Mouse (Mus musculus) forebrain, embryonic 11.5 days (tissue): ENCODE results near the gene Olfr266. TPM values are rescaled to one million over a fixed set of nuclear protein-coding genes. Genes with fewer than 3 reads are reported as not detected.

Experiments
- ATAC-seq: fragments of 200-750 bp; cut with Nextera tagmentation; replicated peaks from 2 replicates; pipeline ENCODE4 v1.8.0; 2017; ENCODE audit warnings: moderate TSS enrichment; ENCODE audit not compliant: low FRiP score
- DNase-seq: peaks from one replicate; pipeline ENCODE4 v3.0.0-alpha.2; 2017; ENCODE audit warnings: low spot score
- H3K27ac ChIP-seq: fragments of 300-500 bp; sonication (generic); 2 replicates; pipeline ENCODE4 v1.5.1; 2014; ENCODE audit warnings: low read depth, low read length
- H3K27me3 ChIP-seq: fragments of 300-500 bp; sonication (generic); 2 replicates; pipeline ENCODE4 v1.6.1; 2014; ENCODE audit warnings: mild to moderate bottlenecking, low read length, mixed read lengths; ENCODE audit not compliant: control insufficient read depth, insufficient read depth
- H3K36me3 ChIP-seq: fragments of 300-500 bp; sonication (generic); 2 replicates; pipeline ENCODE4 v1.6.1; 2014; ENCODE audit warnings: mild to moderate bottlenecking, low read length, moderate library complexity, mixed read lengths; ENCODE audit not compliant: control insufficient read depth, insufficient read depth
- H3K4me1 ChIP-seq: fragments of 300-500 bp; sonication (generic); replicated peaks from 2 replicates; pipeline ENCODE4 v1.6.1; 2014; ENCODE audit warnings: low read length, mixed read lengths; ENCODE audit not compliant: control insufficient read depth, insufficient read depth
- H3K4me2 ChIP-seq: fragments of 300-500 bp; sonication (generic); 2 replicates; pipeline ENCODE4 v1.6.1; 2014; ENCODE audit warnings: low read depth, mild to moderate bottlenecking, low read length, moderate library complexity, mixed read lengths; ENCODE audit not compliant: severe bottlenecking
- H3K4me3 ChIP-seq: fragments of 300-500 bp; sonication (generic); 2 replicates; pipeline ENCODE4 v1.5.1; 2014; ENCODE audit warnings: low read depth, low read length
- H3K9ac ChIP-seq: fragments of 300-500 bp; sonication (generic); 2 replicates; pipeline ENCODE4 v1.6.1; 2014; ENCODE audit warnings: low read length
- H3K9me3 ChIP-seq: fragments of 300-500 bp; sonication (generic); 2 replicates; pipeline ENCODE4 v1.6.1; 2016; ENCODE audit warnings: low read length, mixed read lengths; ENCODE audit not compliant: control insufficient read depth
- WGBS: fragments of 180-500 bp; shearing (Covaris S2); extraction: QIAGEN DNeasy Blood & Tissue Kit; methylation state at CpG from one replicate; pipeline ENCODE4 v1.1.7; 2014; 5-methylcytosine and 5-hydroxymethylcytosine counted together
- polyA plus RNA-seq: library from polyadenylated mRNA; unstranded; fragments of >200 nt; fragmentation: Nextera tagmentation; extraction: Ambion mirVana; gene quantifications from 2 replicates; pipeline ENCODE4 v1.2.1, GENCODE M21; 2014

Olfr266 gene
- polyA plus RNA-seq, result not detected in 2 replicates

GRCm38 (mm10) chr3:106826187-106826586, at the start of gene Olfr266:
Gene Olfr266 (minus strand): TSS chr3:106826287.
- H3K36me3 ChIP-seq, result no peaks in the 10 kb centered on the region
- ATAC-seq (no peak), DNase-seq (no peak)
- H3K9me3 ChIP-seq, result no peaks in the 10 kb centered on the region
- H3K4me3 ChIP-seq, result no peak within 1 kb of the TSS
- H3K4me1 ChIP-seq, result no peaks in the 10 kb centered on the region
- H3K9ac ChIP-seq, result no peak within 1 kb of the TSS
- WGBS, result 82% methylated on average over 1 of the region's 1 CpGs
- H3K4me2 ChIP-seq, result no peak within 1 kb of the TSS
- no peak within 1 kb of the TSS for H3K27ac ChIP-seq
- H3K27me3 ChIP-seq, result no peaks in the 10 kb centered on the region

DNA sequence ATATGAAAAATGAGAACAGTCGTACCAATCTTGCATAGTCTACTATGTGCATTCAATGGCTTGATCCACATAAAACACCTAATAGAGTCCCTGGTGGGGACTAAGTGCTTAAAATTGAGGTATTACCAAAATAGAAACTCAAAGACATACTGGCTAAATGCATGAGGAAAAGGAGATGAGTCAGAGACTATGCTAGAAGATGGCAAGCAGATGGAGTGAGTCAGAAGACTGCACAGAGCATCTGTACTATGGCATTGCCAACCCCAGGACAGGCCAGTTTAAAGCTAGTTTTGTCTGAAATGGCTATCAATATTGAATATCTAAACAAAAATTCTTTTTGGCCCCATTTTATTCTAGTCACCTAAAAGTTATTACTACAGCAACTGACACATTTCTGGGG, 49.5 kb upstream of the Olfr266 start:
- H3K4me3 ChIP-seq, result no peak overlapping the region
- H3K36me3 ChIP-seq, result no peaks in the 10 kb centered on the region
- ATAC-seq (no peak), DNase-seq (no peak)
- H3K4me2 ChIP-seq, result no peak overlapping the region
- no peaks in the 10 kb centered on the region for H3K27me3 ChIP-seq
- no peaks in the 10 kb centered on the region for H3K4me1 ChIP-seq
- H3K27ac ChIP-seq, result no peak overlapping the region
- WGBS, result 97% methylated on average over 1 of the region's 1 CpGs
- no peak overlapping the region for H3K9ac ChIP-seq
- H3K9me3 ChIP-seq, result no peaks in the 10 kb centered on the region

DNA sequence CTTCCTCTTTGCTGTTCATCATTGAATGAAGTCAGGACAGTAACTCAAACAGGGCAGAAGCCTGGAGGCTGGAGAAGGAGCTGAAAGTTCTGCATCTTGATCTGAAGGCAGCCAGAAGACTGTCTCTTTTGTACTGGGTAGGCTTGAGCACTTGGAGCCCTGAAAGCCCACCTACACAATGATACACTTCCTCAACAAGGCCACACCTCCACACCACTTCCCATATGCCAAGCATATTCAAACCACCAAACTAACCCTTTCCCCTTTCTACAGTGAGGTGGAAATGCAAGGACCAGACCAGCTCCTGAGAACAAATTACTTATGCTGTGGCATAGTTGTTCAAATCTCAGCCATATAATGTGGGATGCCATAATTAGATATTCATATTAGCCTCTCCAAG, 46.8 kb upstream of the Olfr266 start:
- H3K4me3 ChIP-seq, result no peak overlapping the region
- H3K27ac ChIP-seq, result no peak overlapping the region
- ATAC-seq (no peak), DNase-seq (no peak)
- H3K9ac ChIP-seq, result no peak overlapping the region
- H3K27me3 ChIP-seq, result no peaks in the 10 kb centered on the region
- H3K4me2 ChIP-seq, result no peak overlapping the region
- no peaks in the 10 kb centered on the region for H3K36me3 ChIP-seq
- no peaks in the 10 kb centered on the region for H3K9me3 ChIP-seq
- H3K4me1 ChIP-seq, result no peaks in the 10 kb centered on the region

DNA sequence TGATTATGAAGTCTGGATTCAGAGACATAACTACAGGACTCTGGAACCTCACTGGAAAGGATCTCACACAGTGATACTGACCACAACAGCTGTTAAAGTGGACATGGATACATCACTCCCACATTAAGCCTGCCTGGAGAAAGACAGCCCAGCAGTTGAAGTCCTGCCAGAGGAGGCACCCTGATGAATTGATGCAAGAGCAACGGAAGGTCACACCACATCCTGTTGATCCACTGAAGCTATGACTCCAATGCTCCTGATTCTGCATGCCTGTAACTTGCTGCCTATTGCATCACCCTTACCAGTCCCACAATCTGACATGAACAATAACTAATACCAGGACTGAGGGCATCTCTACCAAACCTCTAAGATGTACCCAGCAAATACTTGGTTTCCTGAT, 6.0 kb upstream of the Olfr266 start:
- Histone ChIP-seq H3K4me1 (no peaks in the 10 kb centered on the region), H3K9me3 (peaks cover 3% of the 10 kb centered on the region; the same call in 1 of the 2 replicates), H3K4me3 (no peak overlapping the region), H3K36me3 (no peaks in the 10 kb centered on the region), H3K4me2 (no peak overlapping the region), H3K27me3 (no peaks in the 10 kb centered on the region), H3K27ac (no peak overlapping the region), H3K9ac (no peak overlapping the region)
- 61% methylated on average over 1 of the region's 1 CpGs for WGBS
- ATAC-seq (no peak), DNase-seq (no peak)

DNA sequence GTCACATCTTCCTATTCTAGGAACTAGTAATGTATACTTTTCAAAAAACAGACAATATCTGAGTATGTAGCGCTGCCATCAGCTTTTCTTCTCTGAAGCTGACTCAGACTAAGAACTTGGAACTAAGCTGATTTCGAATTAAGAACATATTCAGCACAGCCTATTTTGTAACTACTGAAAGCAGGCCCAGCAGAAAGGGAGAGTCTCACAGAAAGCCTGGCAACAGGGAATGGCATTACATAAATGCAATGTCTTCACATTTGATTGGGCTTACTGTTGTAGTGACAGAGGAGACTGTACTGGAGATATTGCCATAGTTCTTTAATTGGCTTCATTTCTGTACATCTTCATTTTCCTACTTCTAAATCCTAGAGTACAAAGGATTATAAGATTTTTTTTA, 8.4 kb downstream of the Olfr266 start:
- WGBS, result 72% methylated on average over 2 of the region's 2 CpGs

DNA sequence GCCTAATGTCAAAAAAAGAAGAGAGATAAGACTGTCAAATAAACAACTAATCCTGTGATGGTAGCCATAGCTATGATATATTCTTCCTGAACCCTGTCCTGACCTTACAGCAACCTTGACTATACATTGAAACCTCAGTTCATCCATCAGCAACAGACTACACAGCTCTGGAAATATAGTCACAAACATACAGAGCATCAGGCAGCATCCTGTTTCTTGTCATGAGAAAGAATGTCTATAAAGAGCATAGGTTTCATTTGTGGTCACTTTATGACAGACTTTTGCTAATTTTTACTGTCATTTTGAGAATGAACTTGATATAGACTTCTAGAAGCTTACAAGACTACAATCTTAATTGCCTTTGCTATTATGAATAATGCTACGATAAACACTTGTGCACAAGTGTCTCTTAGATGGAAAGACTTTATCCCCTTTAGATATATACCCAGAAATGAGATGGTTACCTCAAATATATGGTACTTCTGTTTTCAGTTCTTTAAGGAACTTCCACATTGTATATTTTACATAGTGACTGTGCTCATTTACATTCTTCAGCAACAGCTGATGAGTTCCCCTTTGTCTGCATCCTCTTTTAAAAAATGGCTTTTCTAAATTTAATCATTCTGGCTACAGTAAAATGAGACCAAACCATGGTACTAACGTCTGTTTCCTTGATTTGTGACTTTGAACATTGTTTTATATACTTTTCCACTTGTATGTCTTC, 17.0 kb downstream of the Olfr266 start:
- Histone ChIP-seq H3K4me2 (no peak overlapping the region), H3K9me3 (no peaks in the 10 kb centered on the region), H3K4me3 (no peak overlapping the region), H3K36me3 (no peaks in the 10 kb centered on the region), H3K27ac (no peak overlapping the region), H3K4me1 (no peaks in the 10 kb centered on the region), H3K27me3 (no peaks in the 10 kb centered on the region), H3K9ac (no peak overlapping the region)
- ATAC-seq, result no peak
- DNase-seq, result no peak
- 72% methylated on average over 2 of the region's 2 CpGs for WGBS

More for the DNA sequence above, 8.4 kb downstream of the Olfr266 start:
- Histone ChIP-seq H3K4me3 (no peak overlapping the region), H3K27ac (no peak overlapping the region), H3K4me1 (no peaks in the 10 kb centered on the region), H3K9ac (no peak overlapping the region), H3K4me2 (no peak overlapping the region), H3K27me3 (no peaks in the 10 kb centered on the region), H3K36me3 (no peaks in the 10 kb centered on the region), H3K9me3 (no peaks in the 10 kb centered on the region)
- ATAC-seq, result no peak
- no peak for DNase-seq

DNA sequence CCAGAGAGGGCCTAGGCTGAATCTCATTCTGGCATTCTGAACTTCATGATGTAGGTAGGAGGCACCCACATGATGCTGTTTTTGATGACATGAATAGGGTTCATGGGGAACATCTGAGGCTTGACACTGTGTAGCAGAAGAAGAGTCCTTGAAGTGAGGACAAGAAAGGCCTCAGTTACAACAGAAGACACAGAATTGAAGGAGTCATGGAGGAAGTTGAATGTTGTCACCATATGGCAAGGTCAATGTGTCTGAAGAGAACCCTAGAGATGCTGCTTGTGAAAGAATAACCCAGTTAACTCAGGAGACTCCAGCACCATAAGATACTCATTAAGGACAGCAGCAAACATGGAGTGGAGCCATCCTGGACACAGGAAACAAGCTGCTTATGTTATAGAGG, 28.0 kb downstream of the Olfr266 start:
- Histone ChIP-seq H3K4me3 (no peak overlapping the region), H3K27ac (no peak overlapping the region), H3K27me3 (no peaks in the 10 kb centered on the region), H3K9ac (no peak overlapping the region), H3K4me1 (no peaks in the 10 kb centered on the region), H3K9me3 (no peaks in the 10 kb centered on the region), H3K36me3 (no peaks in the 10 kb centered on the region), H3K4me2 (no peak overlapping the region)
- DNase-seq, result no peak
- no peak for ATAC-seq

DNA sequence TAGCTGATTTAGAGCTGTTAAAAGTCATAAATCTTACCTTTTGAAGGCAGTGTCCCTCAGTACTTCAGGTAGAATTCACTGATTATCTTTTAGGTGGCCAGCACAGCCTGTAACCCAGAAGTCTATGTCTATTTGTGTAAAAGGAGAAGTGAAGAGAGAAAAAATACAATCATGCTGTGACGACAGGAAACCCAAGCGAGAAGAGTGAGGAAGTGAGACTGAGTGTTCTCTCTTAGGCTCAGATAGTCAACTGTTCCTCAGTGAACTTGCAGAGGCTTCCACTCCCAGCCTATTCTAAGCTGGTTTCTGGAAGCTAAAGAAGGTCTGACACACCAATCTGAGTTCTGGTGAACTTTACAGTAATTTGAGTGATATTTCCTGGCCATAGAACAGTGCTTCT, 36.2 kb downstream of the Olfr266 start, which contains the start of gene Cd53:
Cd53 (minus strand) TSS at position 220 of the 400 bp plus-strand sequence.
- DNase-seq, result no peak
- no peaks in the 10 kb centered on the region for H3K36me3 ChIP-seq
- H3K27ac ChIP-seq, result no peak within 1 kb of the TSS
- 79% methylated on average over 2 of the region's 2 CpGs for WGBS
- no peak within 1 kb of the TSS for H3K9ac ChIP-seq
- H3K27me3 ChIP-seq, result no peaks in the 10 kb centered on the region
- H3K4me2 ChIP-seq, result no peak within 1 kb of the TSS
- no peaks in the 10 kb centered on the region for H3K4me1 ChIP-seq
- ATAC-seq, result no peak
- H3K4me3 ChIP-seq, result no peak within 1 kb of the TSS
- no peaks in the 10 kb centered on the region for H3K9me3 ChIP-seq

DNA sequence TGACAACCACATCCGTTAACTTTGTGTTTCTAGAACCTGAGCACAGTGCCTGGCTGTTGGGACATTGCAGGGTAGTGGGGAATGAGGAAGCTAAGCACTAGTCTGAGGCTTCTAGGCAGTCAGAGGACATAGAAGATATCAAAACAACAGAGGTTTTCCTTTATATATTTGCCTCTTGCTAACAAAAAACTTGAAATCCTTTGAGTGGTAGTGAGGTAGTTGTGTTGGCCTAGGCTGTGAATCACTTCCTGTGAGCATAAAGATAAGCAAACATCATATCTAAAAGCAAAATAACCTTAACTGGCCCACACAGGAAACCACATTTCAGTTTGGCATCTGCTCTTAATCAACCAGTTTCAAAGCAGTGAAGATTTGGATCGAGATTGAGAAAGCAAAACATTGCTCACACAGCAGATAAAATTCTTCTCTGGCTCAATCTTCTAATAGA, 37.6 kb downstream of the Olfr266 start:
- no peak overlapping the region for H3K4me2 ChIP-seq
- H3K4me1 ChIP-seq, result no peaks in the 10 kb centered on the region
- no peak overlapping the region for H3K4me3 ChIP-seq
- no peak for DNase-seq
- no peaks in the 10 kb centered on the region for H3K27me3 ChIP-seq
- H3K36me3 ChIP-seq, result no peaks in the 10 kb centered on the region
- no peak overlapping the region for H3K9ac ChIP-seq
- H3K27ac ChIP-seq, result no peak overlapping the region
- H3K9me3 ChIP-seq, result no peaks in the 10 kb centered on the region
- WGBS, result 62% methylated on average over 2 of the region's 2 CpGs
- ATAC-seq, result no peak
